Mouse (Mus musculus) urinary bladder, postnatal 14 days (tissue): ENCODE results near the gene Wwc1.
A peak's percentile ranks its signal among the peaks of the same experiment; 100 is the strongest.

Source experiments
- DNase-seq: peaks from one replicate; pipeline ENCODE4 v3.0.0; 2021; ENCODE audit warnings: low spot score

Gene Wwc1

DNA sequence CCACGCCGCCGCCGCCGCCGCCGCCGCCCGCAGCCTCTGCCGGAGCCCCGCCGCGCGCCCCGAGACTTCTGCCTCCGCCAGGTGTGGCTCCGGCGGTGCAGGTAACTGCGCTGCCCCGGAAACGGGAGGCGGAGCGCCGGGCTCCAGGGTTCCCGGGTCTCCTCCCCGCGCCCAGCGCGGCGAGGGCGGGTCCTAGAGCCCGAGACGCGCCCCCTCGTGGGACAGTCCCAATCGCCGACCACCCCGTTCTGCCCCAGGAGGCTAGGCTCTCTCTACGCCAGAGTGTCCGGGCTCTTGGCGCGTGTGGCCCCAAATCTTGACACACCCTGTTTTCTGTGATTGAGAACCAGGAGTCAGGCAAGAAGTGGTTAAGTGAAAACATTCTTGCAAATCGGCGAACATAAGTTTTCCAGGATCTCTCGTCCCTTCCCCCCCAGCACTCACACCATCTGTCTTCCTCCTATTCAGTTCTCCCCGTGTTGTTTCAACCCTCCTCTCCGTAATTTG is at the start of gene Wwc1:
Wwc1 (minus strand) TSS at position 117 of the 507 bp plus-strand sequence.
- peak; percentile 84 for DNase-seq

DNA sequence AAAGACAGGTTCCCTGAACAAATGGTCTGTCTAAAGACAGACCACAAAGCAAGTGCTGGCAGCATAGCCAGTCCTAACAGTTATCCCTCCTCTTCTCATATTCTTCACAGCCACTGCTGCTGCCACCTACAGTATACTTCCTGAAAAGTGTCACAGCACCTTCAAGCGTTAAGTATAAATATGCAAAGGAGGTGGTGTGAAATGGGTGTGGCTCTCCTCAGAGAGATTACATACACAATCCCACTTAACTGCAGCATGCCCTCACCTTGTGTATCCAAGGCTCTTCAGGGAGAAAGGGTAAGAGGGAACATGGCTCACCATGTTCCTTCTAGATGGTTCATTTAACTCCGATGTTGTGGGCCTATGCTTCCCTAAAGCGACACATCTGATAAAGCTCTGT is 39.7 kb upstream of the Wwc1 start:
- no peak for DNase-seq

DNA sequence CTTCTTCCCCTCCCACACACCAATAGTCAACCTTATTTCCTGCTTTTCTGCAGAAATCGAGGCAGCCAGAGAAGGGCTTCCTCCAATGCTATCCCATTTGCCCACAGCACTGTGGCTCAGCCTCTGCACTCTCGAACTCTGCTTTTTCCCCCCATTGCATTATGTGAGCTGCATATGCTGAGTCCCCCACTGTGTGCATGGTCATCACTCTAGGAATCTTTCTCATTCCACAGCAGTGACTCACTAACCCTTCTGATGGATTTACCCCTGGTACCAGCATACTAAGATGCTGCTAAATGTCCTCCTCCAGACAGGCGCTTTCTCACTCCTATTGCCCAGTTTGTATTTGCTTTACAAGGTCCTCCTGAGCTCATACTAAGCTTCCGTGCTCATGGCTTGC is 32.9 kb upstream of the Wwc1 start:
- DNase-seq = no peak

DNA sequence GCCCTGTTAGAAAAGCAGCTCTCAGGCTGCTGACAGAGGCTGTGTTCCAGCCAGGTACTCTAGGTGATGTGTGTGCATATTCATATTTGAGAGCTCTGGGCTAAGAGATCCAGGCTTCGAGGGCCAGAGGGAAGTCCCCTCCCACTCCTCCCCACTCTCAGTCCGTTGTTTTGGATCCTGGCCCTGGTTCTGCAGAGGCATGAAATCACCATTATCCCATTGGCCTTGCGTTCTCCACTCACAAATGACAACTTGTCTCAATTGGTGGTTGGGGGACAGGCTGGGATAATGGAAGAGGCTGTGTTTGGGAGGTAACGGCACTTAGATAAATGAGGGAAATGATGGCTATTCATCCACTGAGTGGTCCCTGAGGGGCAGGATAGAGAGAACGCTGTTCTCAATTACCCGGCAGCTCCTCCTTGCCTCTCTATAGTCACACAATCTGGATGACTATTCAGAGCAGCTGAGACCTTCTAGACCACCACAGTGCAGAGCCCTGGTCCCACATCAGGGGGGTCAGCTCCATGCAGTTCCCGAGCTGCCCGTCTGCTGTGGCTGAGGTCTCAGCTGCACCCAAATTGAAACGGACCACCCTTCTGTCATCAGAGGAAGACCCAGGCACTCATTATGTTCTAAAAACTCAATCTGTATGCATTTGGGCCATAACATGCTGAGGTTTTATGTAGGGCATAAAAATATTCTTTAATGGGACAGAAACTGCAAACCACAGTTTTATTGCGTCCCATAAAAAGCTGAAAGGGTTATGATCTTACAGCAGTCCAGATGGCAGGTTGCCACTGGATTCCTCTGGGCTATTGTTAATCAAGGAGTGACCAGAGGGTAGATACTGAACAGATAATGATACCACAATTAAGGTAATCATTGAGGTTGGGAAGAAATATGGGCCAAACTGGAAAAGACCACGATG is 29.2 kb upstream of the Wwc1 start:
- DNase-seq = no peak

DNA sequence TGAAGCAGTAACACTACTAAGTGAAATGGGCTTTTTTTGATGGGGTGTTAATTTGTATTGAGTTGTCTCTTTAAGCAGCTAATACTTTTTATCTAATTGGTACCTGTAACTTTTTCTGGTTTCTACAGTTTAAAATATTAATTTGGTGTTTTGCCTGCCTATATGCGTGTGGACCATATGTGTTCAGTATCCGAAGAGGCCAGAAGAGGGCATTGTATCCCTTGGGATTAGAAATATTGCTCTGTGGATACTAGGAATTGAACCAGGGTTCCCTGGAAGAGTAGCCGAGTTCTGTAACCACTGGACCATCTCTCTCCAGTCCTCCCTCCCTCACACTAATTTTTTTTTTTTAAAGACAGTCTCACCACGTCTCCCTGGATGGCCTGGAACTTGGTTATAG is 22.6 kb upstream of the Wwc1 start:
- DNase-seq = no peak

DNA sequence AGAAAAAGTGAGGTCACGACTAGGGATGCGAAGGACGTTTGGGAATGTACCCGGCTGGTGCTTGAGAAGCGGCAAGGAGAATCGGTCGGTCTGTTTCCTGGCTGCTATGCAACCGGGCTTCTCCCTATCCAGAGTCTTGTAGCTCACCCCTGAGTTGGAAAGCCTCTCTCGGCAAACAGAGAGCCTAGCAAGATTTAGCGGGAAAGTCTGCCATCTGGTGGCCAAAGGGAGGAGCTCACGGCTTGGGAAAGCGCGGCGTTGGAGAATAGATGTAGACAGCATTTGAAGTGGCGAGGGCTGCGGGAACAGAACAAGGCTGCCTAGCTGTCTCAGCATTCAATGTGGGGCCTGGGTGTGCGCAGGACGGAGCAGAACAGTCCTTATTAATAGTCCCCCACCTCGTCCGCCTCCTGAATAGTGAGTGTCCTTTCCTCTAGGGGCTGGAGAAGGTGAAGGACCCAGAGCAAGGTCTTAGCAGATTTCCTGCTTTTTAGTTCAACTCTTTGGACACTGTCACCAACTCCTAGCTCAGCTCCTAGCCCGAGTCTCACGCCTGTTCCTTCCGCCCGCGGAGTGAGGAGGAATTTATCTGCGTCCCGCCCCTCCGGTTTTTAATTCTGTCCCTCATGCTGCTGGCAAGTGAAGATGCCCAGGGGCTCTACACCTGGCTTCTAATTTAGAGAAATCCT is 21.1 kb upstream of the Wwc1 start:
- peak; percentile 89 for DNase-seq

DNA sequence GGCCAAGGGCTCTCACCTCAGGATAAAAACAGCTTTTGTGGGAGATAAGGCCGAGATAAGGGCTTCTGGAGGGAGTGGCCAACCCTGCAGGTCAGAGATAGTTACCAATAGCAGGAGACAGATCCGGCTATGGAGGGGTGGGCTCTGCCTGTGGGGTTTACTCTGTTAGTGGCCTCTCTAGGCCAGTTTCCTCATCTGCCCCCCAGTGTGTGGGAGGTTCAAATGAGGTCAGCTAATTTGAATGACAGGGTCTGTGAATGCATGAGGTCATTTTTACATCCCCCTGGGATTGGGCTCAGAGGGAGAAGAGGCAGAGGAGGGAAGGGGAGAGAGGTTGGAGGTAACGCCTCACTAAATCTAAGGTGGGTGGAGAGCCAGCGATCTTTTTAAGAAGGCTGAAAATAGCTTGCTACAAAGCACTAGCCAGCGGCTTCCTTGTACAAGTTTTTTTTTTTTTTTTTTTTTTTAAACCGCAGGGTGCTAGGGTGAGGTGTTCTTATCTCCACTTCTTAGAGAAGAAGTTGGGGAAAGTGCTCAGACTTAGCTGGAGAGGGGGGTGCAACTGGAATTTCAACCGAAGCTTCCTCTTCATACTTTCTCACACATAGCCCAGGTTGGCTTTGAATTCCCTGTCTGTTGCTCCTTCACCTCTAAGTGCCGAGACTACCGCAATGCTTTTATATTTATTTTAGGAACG is 20.4 kb upstream of the Wwc1 start:
- DNase-seq = no peak

DNA sequence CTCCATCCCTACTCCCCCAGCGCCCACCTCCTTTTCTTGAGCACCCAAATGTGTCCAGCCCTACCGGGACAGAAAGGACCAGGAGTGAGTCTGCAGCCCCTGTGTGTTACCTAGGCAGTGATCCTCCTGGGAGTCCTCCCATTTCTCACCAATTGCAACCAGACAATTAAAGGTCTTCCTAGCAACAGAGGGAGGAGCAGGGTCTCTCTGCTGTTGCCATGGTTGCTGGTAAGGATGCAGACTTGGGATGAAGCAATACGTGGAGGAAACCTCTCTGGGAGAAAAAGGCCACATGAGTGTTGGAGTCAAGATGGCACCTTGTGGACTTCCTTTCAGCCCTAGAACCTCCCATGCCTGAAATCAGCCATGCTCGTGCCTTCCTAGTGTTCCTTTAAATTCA is 19.7 kb upstream of the Wwc1 start:
- no peak for DNase-seq

DNA sequence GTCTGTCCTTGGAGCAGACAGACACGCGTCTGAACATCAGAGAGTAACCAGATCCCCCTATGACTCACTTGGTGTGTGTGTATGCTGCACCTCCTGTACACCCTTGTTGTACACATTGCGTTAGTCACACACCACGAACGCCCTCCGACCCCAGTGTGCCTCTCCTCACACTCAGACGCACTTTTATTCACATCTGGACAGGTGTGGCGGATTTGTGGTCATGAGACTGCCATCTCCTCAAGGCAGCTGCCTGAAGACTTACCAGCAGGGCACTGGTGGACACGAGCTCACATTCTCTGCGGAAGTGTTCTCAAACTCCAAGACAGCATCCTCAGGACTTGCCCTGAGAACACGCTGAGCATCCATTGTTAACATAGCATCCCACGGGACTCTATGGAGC is 17.7 kb upstream of the Wwc1 start:
- no peak for DNase-seq

DNA sequence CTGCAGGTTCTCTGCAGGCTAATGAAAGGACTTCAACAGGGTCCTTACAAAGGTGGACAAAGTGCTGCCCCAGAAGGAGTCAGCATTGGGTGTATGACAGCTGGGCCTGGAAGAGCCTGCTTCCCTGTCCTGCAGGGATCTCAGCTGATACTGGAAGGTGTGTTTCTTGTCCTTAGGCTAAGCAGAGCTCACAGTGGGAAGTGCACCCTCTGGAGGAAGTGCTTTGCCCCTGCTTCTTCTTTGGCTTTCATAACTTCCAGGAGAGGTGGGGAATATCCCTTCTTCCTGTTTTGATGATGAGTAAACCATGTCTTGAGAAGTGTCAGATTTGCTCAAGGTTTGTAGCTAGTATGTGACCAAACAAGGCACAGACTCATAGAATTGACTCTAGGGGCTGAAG is 15.0 kb upstream of the Wwc1 start:
- DNase-seq = no peak

DNA sequence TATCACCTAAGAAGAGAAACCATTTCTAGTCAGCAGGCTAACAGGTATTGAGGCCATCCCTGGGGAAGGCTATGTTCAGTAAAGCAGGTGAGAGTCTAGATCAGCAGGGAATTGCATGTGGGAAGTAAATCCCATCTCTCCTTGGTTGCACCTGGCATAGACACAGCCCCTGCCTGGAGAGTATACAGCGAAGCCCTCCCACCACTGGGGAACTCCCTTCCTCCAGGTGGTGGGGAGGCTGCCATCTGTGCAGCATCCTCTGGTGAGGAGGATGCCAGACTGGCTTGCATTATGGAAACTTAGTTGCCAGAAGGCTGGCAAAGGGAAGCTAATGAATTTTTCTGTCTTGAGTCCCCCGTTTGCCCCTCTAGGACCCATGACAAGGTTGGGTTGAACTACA is 11.5 kb upstream of the Wwc1 start:
- DNase-seq = no peak

DNA sequence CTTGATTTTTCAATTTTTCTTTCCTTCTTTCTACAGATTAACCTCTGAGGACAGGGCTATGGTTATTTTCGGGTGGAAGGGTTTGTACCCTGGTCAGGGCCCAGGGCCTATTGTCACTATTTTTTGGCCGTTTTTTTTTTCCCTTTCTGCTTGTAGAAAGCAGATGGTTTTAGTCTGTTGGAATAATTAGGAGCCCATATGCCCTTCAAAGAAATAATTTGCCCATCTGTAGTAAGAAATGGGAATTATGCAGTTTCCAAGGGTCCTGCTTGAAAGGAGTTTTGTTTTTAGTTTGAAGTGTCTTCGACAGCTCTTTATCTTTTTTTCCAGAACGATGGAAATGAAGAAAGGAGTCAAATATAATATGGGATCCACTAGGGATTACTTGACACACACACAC is 9.6 kb upstream of the Wwc1 start:
- DNase-seq = no peak

DNA sequence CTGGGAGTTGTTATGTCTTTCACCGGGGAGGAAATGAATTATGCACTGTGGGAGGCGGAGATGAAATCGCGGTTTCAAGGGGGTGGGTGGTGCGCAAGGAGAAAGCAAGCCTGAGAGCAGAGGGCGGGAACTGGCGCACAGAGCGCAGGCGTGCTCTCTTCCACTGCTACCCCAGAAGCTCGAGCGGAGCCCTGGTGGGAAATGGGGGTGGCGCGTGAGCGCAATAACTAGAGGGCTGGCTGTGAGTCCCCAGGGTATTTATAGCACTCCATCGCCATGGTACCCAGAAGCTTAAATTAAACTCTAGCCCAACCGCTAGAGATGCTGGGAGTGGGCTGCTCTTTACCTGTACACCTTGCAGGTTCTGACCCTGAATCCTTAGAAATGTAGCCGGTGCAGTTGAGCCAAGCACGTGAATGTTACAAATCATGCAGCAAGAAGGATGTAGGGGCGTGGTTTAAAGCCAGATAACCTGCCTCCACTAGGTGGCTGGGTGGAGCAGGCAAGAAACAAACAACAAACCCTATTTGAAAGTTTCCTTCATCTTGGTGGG is 5.6 kb upstream of the Wwc1 start:
- DNase-seq = peak; percentile 50

DNA sequence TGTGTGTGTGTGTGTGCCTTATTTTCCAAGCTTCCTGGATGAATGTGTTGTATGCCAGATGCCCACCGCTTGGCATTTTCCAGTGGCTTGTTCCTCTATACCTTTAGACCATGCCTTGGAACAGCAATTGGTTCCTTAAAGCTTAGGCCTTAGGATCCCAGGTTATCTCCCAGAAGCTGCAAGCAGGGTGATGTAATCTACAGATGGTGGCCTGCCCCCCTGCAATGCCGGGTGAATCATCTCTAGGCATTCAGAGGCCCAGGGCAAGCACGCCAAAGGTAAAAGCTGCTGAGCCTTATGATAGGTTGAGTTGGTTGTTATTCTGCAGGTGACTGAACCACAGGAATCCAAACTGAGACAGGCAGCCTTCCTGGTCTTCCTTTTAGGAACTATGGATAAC is 2.4 kb upstream of the Wwc1 start:
- DNase-seq = peak; percentile 43

DNA sequence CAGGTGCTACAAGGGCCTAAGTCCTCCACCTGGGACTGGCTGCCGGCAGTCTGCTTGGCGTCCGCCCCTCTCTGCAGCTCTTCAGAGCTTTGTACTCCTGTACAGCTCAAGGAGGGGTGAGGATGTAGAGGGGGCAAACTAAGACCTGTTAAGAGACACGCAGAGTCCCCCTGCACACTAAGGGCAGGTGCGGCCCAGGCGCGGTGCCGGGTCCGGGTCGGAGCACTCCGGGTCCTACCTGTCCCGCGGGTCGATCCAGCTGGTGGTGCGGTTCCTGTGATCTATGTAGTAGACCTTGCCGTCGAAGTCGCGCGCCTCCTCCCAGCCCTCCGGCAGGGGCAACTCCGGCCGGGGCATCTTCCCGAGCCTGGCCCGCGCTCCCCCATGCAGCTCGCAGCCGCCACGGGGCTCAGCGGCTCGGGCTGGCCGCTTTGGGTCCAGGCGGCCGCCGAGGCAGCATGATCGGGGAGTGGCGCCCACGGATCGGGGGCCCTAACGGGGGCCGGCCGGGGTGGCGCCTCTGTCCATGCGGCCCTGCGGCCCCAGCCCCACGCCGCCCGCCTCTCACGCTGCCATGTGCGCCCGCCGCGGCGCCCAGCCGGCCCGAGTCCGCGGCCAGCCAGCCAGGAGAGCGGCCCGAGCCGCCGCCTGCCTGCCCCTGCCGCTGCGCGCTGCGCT is 455 bp downstream of the Wwc1 start:
- no peak for DNase-seq

DNA sequence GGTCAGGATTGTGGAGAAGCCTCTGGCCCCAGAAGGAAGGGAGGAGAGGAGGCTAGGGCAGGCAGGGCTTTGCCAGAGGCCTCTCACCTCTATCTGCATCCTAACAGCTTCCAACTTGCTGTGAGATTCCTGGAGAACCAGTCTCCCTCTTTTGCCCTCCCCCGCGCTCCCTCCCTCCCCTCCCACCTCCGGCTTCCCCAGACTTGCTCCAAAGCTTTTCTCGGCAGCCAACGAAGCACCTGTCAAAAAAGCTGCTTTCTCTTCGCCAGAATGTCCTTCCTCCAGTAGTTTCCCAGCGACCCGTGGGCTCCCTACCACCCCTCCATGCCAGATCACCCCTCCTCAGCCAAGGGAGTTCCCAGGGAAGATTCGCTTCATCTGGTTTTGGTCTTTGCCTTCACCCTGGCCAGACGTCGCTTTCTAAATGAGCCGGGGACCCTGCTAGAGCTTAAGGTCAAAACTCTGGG is 1.0 kb downstream of the Wwc1 start:
- DNase-seq = no peak

DNA sequence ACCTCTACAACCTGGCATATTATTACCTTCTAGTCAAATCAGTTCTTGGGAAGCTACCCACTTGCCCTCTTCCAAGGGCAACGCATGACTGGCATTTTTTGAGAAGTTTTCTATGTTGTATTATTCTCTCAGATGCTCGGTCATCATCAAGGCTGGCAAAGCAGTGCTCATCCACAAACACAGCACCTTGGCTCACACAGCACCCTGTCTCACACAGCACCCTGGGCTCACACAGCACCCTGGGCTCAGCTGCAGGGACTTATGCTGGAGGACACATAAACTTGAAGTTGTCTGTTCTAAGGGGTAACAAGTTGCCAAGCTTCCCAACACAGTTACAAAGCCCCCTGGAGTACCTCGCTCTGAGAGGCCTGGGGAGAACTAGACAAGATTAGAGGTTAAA is 2.5 kb downstream of the Wwc1 start:
- DNase-seq = no peak

DNA sequence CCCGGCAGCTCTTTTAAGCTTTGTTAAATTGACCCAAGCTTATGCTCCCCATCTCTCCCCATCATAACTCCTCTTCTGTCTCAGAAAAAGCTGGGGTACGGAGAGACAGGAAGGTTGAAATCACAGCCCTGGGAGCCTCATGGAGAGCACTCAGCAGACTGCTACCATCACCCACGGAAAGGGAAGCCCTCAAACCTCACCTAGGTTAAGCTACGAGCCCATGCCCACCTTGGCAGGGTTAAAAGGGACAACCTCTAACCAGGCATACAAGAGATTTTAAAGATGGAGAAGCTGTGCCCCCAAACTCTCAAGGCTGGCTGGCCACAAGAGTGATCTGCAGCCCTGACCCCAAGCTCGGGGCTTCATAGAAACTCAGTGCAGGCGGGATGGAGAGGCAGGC is 3.2 kb downstream of the Wwc1 start:
- no peak for DNase-seq

DNA sequence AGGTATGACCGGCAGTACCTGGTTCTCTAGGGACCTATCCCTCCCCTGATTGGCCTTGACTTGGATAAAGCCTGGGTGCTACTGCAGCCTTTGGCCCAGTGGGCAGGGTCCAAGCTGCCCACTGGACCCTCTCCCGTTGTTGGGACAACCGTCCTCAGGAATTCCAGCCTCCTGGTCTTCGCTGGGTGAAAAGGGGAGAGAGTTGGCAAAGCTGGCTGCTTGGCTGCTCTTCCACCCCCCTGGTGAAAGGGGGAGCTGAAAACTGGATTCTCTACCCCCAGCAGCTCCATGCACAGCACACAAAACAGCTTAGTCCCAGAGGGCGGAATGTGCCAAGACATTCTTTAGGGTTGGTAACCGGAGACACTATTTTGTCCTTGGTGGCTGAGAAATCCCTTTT is 3.8 kb downstream of the Wwc1 start:
- DNase-seq = no peak

DNA sequence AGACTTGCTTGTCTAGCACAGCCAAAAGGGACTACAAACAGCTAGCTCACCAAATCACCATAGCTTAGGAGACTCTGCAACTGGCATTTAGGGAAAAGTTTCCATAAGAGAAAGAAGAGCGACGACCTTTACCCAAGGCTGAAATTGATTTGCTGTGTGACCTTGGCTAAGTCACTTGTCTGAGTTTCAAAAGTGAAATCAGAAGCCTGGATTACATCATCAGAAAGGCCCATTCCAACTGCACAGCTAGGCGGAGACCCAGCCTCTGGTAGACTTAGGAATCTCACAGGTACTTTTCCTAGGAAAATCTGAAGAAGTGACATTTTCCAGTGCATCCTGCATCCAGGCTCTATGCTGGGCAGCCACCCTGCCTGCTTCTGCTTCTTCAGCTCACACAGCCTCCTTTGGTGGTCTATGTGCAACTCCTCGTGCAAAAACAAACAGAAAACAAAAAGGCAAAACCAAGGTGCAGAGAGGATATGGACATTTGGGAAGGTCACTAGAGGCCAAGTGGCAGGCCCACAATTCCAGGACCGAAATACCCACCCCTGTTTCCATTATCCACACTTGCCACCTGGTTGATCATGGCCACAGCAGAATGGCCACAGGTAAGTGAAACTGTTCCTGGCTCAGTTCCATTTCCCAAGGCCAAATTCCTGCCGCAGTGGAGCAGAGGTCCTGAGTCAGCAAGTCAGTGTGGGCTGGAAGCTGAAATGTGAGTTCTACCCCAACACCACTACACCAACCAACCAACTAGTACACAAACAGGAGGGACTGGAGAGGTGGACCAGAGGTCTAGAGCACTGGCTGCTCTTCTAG is 5.5 kb downstream of the Wwc1 start:
- DNase-seq = no peak

DNA sequence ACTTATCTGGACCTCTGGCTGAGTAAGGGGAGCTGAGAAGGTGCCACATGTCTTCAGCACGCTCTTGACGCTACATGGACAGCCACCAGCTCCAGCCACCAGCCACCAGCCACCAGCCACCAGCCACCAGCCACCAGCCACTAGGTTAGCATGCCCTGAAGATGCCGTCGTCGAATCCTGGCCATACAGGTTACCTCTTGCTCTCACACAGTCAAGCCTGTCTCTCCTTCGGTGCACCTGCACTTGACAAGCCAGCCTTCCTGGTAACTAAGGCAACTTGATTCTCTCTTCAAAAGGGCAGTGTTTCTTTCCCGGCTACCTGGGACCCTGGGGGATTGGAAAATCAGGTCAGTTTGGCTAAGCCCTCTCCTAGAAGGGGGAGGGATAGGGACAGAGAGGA is 7.2 kb downstream of the Wwc1 start:
- no peak for DNase-seq
